Mouse (Mus musculus) kidney, embryonic 15.5 days (tissue): ENCODE data around the gene Naif1. TPM values are rescaled to one million over a fixed set of nuclear protein-coding genes. Genes with fewer than 3 reads are reported as not detected.

Experiments used
- ATAC-seq: fragments of 200-750 bp; cut with Nextera tagmentation; replicated peaks from 2 replicates; pipeline ENCODE4 v1.8.0; 2017; ENCODE audit warnings: moderate TSS enrichment; ENCODE audit not compliant: low FRiP score
- H3K27ac ChIP-seq: fragments of 300-500 bp; sonication (generic); 2 replicates; pipeline ENCODE4 v1.5.1; 2015; ENCODE audit warnings: mild to moderate bottlenecking, inconsistent platforms
- H3K27me3 ChIP-seq: fragments of 300-500 bp; sonication (generic); 2 replicates; pipeline ENCODE4 v1.6.1; 2015; ENCODE audit warnings: inconsistent platforms
- H3K36me3 ChIP-seq: fragments of 300-500 bp; sonication (generic); 2 replicates; pipeline ENCODE4 v1.6.1; 2015; ENCODE audit warnings: inconsistent platforms
- H3K4me1 ChIP-seq: fragments of 300-500 bp; sonication (generic); 2 replicates; pipeline ENCODE4 v1.6.1; 2015; ENCODE audit warnings: inconsistent platforms
- H3K4me2 ChIP-seq: fragments of 300-500 bp; sonication (generic); 2 replicates; pipeline ENCODE4 v1.6.1; 2015; ENCODE audit warnings: moderate library complexity, mild to moderate bottlenecking, inconsistent platforms
- H3K4me3 ChIP-seq: fragments of 300-500 bp; sonication (generic); replicated peaks from 2 replicates; pipeline ENCODE4 v1.5.1; 2015; ENCODE audit warnings: mild to moderate bottlenecking, inconsistent platforms
- H3K9ac ChIP-seq: fragments of 300-500 bp; sonication (generic); 2 replicates; pipeline ENCODE4 v1.6.1; 2015; ENCODE audit warnings: mild to moderate bottlenecking, inconsistent platforms
- H3K9me3 ChIP-seq: fragments of 300-500 bp; sonication (generic); replicated peaks from 2 replicates; pipeline ENCODE4 v1.6.1; 2016; ENCODE audit warnings: inconsistent platforms
- WGBS: fragments of 180-500 bp; shearing (Covaris S2); methylation state at CpG from one replicate; pipeline ENCODE4 v1.1.7; 2015; ENCODE audit warnings: mixed read lengths; 5-methylcytosine and 5-hydroxymethylcytosine counted together
- polyA plus RNA-seq: library from polyadenylated mRNA; unstranded; fragments of >200 nt; fragmentation: Nextera tagmentation; extraction: Ambion mirVana; gene quantifications from 2 replicates; pipeline ENCODE4 v1.2.1, GENCODE M21; 2015

Gene Naif1
- polyA plus RNA-seq, 1 experiment from 2014 or later: 6.8 TPM

- Histone ChIP-seq H3K9me3 (no peaks in the 10 kb centered on the region), H3K4me3 (no peak overlapping the region; the same call in 1 of the 2 replicates), H3K27ac (peak overlapping the region; percentile 87), H3K9ac (no peak overlapping the region), H3K27me3 (no peaks in the 10 kb centered on the region), H3K4me1 (peaks cover 59% of the 10 kb centered on the region), H3K36me3 (no peaks in the 10 kb centered on the region), H3K4me2 (peak overlapping the region; percentile 66)
- no peak for ATAC-seq
- WGBS: 62% methylated on average over 4 of the region's 4 CpGs
Measured at GRCm38 (mm10) chr2:32429215-32429891, 20.9 kb upstream of the Naif1 start.

- H3K9ac ChIP-seq: peak overlapping the region; percentile 55
- H3K27ac ChIP-seq: peak overlapping the region; percentile 85
- WGBS: 7% methylated on average over 18 of the region's 18 CpGs
- peak overlapping the region; percentile 66 for H3K4me2 ChIP-seq
- peak overlapping the region; percentile 53 for H3K4me3 ChIP-seq
- H3K9me3 ChIP-seq: no peaks in the 10 kb centered on the region
- H3K36me3 ChIP-seq: no peaks in the 10 kb centered on the region
- peak; percentile 85 for ATAC-seq
- H3K27me3 ChIP-seq: no peaks in the 10 kb centered on the region
- H3K4me1 ChIP-seq: peaks cover 48% of the 10 kb centered on the region
Measured at GRCm38 (mm10) chr2:32430701-32431676, 19.3 kb upstream of the Naif1 start.

DNA sequence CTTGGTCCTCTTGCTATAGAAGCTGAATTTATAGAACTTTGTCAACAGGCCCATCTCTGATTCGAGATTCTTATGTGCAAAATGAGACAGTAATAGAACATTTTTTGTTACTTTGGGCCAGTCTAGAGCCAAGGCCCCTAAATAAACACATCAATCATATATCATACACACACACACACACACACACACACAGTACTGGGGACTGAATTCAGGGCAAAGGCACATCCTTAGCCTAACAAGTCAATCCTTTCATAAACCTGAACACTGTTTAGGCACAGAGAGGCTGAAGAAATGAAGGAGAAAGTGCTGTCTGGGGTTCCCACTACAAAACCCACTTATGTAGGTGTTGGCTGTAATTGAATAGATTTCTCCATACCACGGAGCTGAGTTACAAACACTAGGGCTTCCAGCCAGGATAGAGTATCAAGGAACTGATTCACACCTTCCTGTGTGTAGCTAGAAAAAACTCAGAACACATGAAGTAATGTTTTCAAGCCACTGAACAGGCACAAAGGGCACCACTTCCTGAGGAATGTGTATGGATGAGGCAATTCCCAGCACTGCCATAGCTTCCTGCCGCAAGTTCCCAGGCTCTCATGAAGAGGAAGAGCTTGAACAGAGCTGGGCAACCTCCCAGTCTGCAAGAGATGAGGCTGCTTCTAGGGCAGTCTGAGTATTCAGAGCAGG lies 13.4 kb upstream of the Naif1 start:
- peak; percentile 43; the same call in 1 of the 2 replicates for ATAC-seq
- H3K9me3 ChIP-seq: no peaks in the 10 kb centered on the region
- 50% methylated on average over 3 of the region's 3 CpGs for WGBS
- H3K4me3 ChIP-seq: no peak overlapping the region
- no peaks in the 10 kb centered on the region for H3K36me3 ChIP-seq
- H3K9ac ChIP-seq: no peak overlapping the region
- peaks cover 46% of the 10 kb centered on the region for H3K4me1 ChIP-seq
- no peak overlapping the region for H3K4me2 ChIP-seq
- H3K27ac ChIP-seq: peak overlapping the region; percentile 83
- H3K27me3 ChIP-seq: no peaks in the 10 kb centered on the region

- Histone ChIP-seq H3K9me3 (no peaks in the 10 kb centered on the region), H3K27me3 (no peaks in the 10 kb centered on the region), H3K4me3 (no peak overlapping the region), H3K36me3 (no peaks in the 10 kb centered on the region), H3K4me2 (no peak overlapping the region), H3K9ac (no peak overlapping the region), H3K27ac (peak overlapping the region; percentile 83), H3K4me1 (peaks cover 46% of the 10 kb centered on the region)
- 66% methylated on average over 2 of the region's 2 CpGs for WGBS
- ATAC-seq: no peak
Measured at GRCm38 (mm10) chr2:32437612-32438166, 12.6 kb upstream of the Naif1 start.

DNA sequence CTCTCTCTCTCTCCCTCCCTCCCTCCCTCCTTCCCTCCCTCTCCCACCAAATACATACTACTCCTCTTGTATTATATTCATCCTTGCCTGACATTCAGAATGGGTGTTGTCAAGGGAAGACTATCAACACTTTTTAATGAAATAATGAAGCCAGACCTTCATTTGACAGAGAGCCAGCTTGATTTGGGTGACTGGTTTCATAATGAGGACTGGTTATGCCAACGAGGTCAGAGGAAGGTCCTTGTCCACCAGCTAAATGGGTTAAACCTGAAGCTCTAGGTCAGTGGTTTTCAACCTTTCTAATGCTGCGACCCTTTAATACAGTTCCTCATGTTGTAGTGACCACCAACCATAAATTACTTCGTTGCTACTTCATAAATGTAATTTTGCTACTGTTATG lies 11.5 kb upstream of the Naif1 start:
- Histone ChIP-seq H3K27ac (no peak overlapping the region), H3K4me2 (no peak overlapping the region), H3K4me3 (no peak overlapping the region), H3K9me3 (no peaks in the 10 kb centered on the region), H3K4me1 (peaks cover 46% of the 10 kb centered on the region), H3K27me3 (no peaks in the 10 kb centered on the region), H3K36me3 (0 out of 2 replicates have a peak, but pooled peaks cover 2% of the 10 kb centered on the region), H3K9ac (no peak overlapping the region)
- WGBS: 77% methylated on average over 3 of the region's 3 CpGs
- no peak for ATAC-seq

DNA sequence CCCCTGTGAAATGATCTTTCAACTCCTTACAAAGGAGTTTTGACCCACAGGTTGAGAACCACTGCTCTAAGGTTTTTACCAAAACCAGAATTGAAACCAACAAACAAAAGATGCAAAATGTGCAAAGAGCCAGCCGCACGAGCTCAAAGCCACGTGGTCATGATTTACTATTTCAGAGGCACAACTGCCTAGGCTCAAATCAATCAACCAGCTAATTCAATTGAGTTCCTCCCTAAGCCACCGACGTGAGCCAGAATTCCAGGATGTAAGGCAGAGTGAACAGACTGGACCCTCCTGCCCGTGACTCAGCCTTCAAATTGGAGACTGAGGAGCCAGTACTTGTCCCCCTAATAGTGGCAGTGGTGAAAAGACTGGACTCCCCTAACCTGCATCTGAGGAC lies 11.1 kb upstream of the Naif1 start:
- ATAC-seq: no peak

DNA sequence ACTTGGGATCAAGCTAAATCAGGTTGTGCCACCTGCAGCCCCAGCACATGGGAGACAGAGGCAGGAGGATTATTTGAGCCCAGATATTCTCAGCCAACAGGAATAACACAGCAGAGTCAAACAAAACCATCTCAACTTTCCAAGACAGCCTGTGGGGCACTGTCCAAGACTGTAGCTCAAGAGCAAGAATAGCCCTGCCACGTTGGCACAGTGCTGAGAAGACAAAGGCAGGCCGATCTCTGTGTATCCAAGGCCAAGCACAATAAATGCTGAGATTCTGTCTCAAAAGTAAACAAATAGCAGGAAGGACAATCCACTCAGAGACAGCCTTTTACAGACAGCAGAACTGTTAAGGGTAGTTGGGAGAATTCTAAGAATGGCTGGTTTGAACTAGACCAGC lies 10.1 kb upstream of the Naif1 start:
- Histone ChIP-seq H3K27ac (peak overlapping the region; percentile 75), H3K4me2 (no peak overlapping the region), H3K27me3 (no peaks in the 10 kb centered on the region), H3K4me1 (peaks cover 46% of the 10 kb centered on the region), H3K4me3 (no peak overlapping the region), H3K36me3 (peaks cover 6% of the 10 kb centered on the region), H3K9ac (no peak overlapping the region), H3K9me3 (no peaks in the 10 kb centered on the region)
- ATAC-seq: no peak
- WGBS: 67% methylated on average over 2 of the region's 2 CpGs

More for the DNA sequence above, 11.1 kb upstream of the Naif1 start:
- Histone ChIP-seq H3K4me1 (peaks cover 46% of the 10 kb centered on the region), H3K4me3 (no peak overlapping the region), H3K9me3 (no peaks in the 10 kb centered on the region), H3K27ac (peak overlapping the region; percentile 75), H3K36me3 (0 out of 2 replicates have a peak, but pooled peaks cover 3% of the 10 kb centered on the region), H3K9ac (0 out of 2 replicates have a peak overlapping the region, but pooled peaks have one; percentile 7), H3K4me2 (no peak overlapping the region), H3K27me3 (no peaks in the 10 kb centered on the region)
- WGBS: 24% methylated on average over 6 of the region's 6 CpGs

DNA sequence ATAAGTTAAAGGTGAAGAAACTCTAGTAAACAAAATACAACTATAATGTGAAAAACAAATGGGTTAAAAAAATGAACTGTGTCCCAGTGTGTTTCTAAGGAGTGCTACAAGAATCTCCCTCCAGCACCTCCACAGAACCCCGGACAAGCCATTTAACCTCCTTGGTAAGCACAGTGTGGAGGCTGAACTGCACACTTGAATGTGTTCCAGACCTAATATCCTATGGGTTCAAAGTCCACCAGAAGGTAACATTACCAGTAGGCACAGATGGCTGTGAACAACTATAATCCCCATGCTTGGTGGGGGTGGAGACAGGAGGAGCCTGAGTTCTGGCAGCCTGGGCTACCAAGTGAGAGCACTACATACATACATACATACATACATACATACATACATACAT lies 9.6 kb upstream of the Naif1 start:
- no peak overlapping the region for H3K9ac ChIP-seq
- no peak overlapping the region for H3K4me2 ChIP-seq
- no peak for ATAC-seq
- peaks cover 46% of the 10 kb centered on the region for H3K4me1 ChIP-seq
- H3K27ac ChIP-seq: peak overlapping the region; percentile 19
- 74% methylated on average over 1 of the region's 1 CpGs for WGBS
- peaks cover 11% of the 10 kb centered on the region for H3K36me3 ChIP-seq
- H3K4me3 ChIP-seq: no peak overlapping the region
- H3K9me3 ChIP-seq: no peaks in the 10 kb centered on the region
- H3K27me3 ChIP-seq: no peaks in the 10 kb centered on the region

DNA sequence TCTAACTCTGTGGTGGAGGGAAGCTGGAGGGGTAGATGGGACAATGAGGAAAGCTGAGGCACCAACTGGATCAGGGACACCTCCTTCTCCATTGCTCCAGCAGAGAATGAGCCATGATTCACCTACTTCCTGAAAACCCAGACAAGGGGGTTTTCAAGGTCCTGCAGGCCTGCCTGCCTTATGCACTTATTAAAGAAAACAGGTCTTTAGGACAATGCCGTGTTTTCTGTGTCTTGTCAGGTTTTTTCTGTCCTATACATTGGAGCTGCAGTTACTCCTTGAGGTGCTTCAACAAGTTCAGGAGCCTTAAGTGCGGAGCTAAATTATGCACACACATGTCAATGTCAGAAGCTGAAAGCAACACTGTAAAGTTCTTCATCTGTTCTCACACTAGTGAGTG lies 8.7 kb upstream of the Naif1 start:
- no peak for ATAC-seq
- 73% methylated on average over 2 of the region's 2 CpGs for WGBS

GRCm38 (mm10) chr2:32445535-32445934 lies 4.7 kb upstream of the Naif1 start:
- Histone ChIP-seq H3K36me3 (peaks cover 15% of the 10 kb centered on the region), H3K4me2 (no peak overlapping the region), H3K9me3 (no peaks in the 10 kb centered on the region), H3K4me3 (no peak overlapping the region), H3K27ac (no peak overlapping the region), H3K4me1 (peaks cover 36% of the 10 kb centered on the region), H3K27me3 (no peaks in the 10 kb centered on the region), H3K9ac (no peak overlapping the region)
- ATAC-seq: no peak
- WGBS: 59% methylated on average over 1 of the region's 1 CpGs

More for the DNA sequence above, 8.7 kb upstream of the Naif1 start:
- H3K9ac ChIP-seq: no peak overlapping the region
- no peaks in the 10 kb centered on the region for H3K9me3 ChIP-seq
- peaks cover 40% of the 10 kb centered on the region for H3K4me1 ChIP-seq
- no peak overlapping the region for H3K27ac ChIP-seq
- H3K27me3 ChIP-seq: no peaks in the 10 kb centered on the region
- no peak overlapping the region for H3K4me2 ChIP-seq
- peaks cover 15% of the 10 kb centered on the region for H3K36me3 ChIP-seq
- no peak overlapping the region for H3K4me3 ChIP-seq

DNA sequence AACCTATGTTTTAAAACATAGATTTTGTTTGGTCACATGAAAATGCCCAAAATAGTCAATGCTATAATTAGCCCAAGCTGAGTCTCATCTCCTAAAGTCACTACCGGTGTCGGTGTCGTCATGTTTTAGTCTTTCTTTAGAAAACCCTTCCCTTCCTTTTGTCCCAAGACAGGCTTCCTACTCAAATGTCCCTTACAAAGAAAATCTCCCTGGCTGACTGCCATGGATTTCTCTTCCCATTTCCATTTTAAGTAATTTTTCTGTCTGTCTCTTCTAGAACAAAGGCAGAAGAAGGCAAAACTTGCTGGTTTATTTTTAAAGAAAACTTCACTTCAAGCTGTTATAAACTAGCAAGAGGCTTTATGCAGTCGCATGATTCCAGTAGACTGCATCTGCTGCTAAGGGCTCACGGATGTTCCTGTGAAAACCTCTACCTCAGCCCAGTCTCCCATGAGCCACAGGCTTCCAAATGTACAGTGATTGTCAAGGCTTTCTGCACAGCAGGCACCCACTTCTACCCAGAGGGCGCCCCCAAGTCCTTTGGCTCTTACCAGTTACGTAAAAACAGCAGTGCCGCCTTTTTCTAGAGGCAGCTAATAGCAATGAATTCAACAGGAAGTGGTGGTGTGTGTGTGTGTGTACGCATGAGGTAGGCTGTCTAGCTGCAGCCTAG lies 2.9 kb upstream of the Naif1 start:
- WGBS: 64% methylated on average over 9 of the region's 9 CpGs
- H3K27me3 ChIP-seq: no peaks in the 10 kb centered on the region
- H3K4me1 ChIP-seq: peaks cover 33% of the 10 kb centered on the region
- peak overlapping the region; percentile 90 for H3K27ac ChIP-seq
- no peaks in the 10 kb centered on the region for H3K9me3 ChIP-seq
- H3K36me3 ChIP-seq: peaks cover 15% of the 10 kb centered on the region
- no peak overlapping the region for H3K9ac ChIP-seq
- no peak overlapping the region for H3K4me3 ChIP-seq
- no peak for ATAC-seq
- peak overlapping the region; percentile 38 for H3K4me2 ChIP-seq
